Mouse (Mus musculus) neural tube, embryonic 14.5 days (tissue): ENCODE measurements around the gene Lmntd2. TPM values are rescaled to one million over a fixed set of nuclear protein-coding genes. Genes with fewer than 3 reads are reported as not detected.

ENCODE experiments used
- ATAC-seq: fragments of 200-750 bp; cut with Nextera tagmentation; 2 replicates; pipeline ENCODE4 v1.8.0; 2017; ENCODE audit warnings: low read depth, mild to moderate bottlenecking, moderate TSS enrichment, moderate library complexity
- H3K27ac ChIP-seq: fragments of 300-500 bp; sonication (generic); 2 replicates; pipeline ENCODE4 v1.5.1; 2014; ENCODE audit warnings: low read depth, mild to moderate bottlenecking, control low read depth, low read length, moderate library complexity, mixed read lengths
- H3K27me3 ChIP-seq: fragments of 300-500 bp; sonication (generic); 2 replicates; pipeline ENCODE4 v1.6.1; 2014; ENCODE audit warnings: low read length; ENCODE audit not compliant: control insufficient read depth, insufficient read depth
- H3K36me3 ChIP-seq: fragments of 300-500 bp; sonication (generic); 2 replicates; pipeline ENCODE4 v1.6.1; 2014; ENCODE audit warnings: low read length, mixed read lengths; ENCODE audit not compliant: control insufficient read depth, insufficient read depth
- H3K4me1 ChIP-seq: fragments of 300-500 bp; sonication (generic); 2 replicates; pipeline ENCODE4 v1.6.1; 2014; ENCODE audit warnings: low read length; ENCODE audit not compliant: control insufficient read depth, insufficient read depth
- H3K4me2 ChIP-seq: fragments of 300-500 bp; sonication (generic); 2 replicates; pipeline ENCODE4 v1.6.1; 2014; ENCODE audit warnings: mild to moderate bottlenecking, low read depth, low read length, control low read depth
- H3K4me3 ChIP-seq: fragments of 300-500 bp; sonication (generic); 2 replicates; pipeline ENCODE4 v1.5.1; 2014; ENCODE audit warnings: low read depth, low read length, control low read depth, mixed read lengths
- H3K9ac ChIP-seq: fragments of 300-500 bp; sonication (generic); replicated peaks from 2 replicates; pipeline ENCODE4 v1.6.1; 2014; ENCODE audit warnings: low read depth, mild to moderate bottlenecking, control low read depth, low read length, mixed read lengths
- H3K9me3 ChIP-seq: fragments of 300-500 bp; sonication (generic); 2 replicates; pipeline ENCODE4 v1.6.1; 2016; ENCODE audit warnings: low read length; ENCODE audit not compliant: control insufficient read depth
- WGBS: fragments of 180-500 bp; shearing (Covaris S2); extraction: QIAGEN DNeasy Blood & Tissue Kit; methylation state at CpG from one replicate; pipeline ENCODE4 v1.1.7; 2014; 5-methylcytosine and 5-hydroxymethylcytosine counted together
- polyA plus RNA-seq: library from polyadenylated mRNA; unstranded; fragments of >200 nt; fragmentation: Nextera tagmentation; extraction: Ambion mirVana; gene quantifications from 2 replicates; pipeline ENCODE4 v1.2.1, GENCODE M21; 2014

The Lmntd2 gene
- polyA plus RNA-seq, 1 experiment from 2014 or later: 0.21 TPM

DNA sequence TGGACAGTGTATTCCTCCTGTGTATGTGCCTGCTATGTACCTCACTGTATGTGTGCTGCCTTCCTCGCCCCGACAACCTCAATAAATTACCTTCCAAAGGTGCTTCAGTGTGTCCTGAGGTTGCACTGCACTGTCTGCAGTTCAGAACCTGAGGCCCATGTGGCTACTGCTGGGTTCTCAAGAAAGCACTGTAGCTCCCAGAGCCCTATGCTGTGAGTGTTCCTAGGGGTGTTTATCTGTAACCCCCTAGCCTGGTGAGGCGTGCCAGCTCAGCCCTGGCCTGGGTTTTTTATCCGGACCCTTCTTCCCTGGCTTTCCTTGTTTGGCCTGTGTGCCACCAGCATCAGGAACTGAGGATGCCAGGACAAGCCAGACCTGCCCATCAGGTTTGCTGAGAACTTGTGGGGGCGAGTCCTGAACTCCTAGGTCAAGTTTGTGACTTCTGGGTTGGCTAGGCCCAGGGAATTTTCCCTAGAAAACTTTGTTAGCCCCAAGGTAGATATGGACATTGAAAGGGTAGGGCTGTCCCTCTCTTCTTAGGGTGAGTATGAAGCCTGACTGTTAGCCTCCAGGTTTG, 4.8 kb upstream of the Lmntd2 start:
- Histone ChIP-seq H3K4me2 (no peak overlapping the region), H3K4me1 (peaks cover 28% of the 10 kb centered on the region), H3K4me3 (no peak overlapping the region), H3K9me3 (no peaks in the 10 kb centered on the region), H3K36me3 (no peaks in the 10 kb centered on the region), H3K27ac (no peak overlapping the region), H3K27me3 (no peaks in the 10 kb centered on the region), H3K9ac (no peak overlapping the region)
- ATAC-seq: no peak
- WGBS: 94% methylated on average over 5 of the region's 5 CpGs

DNA sequence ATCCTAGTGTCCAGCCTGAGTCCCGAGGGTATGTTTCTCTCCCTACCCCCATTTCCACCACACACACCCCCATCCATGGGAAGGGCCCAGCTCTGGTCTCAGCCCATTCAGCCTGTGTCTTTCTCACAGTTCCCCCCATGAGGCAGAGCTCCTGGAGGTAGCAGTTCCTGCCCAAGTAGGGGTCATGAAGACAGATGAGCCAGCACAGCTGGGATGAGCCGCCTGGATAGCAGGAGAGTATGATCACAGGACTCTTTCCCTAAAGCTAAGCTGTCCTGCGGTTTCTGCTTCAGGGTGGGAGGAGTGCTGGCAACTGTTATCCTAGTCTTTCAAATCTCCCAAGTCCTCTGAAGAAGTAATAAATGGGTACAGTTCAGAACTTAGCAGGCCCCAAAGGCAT, 4.3 kb upstream of the Lmntd2 start:
- no peak overlapping the region for H3K9ac ChIP-seq
- H3K4me1 ChIP-seq: peaks cover 28% of the 10 kb centered on the region
- no peaks in the 10 kb centered on the region for H3K9me3 ChIP-seq
- no peak overlapping the region for H3K4me3 ChIP-seq
- no peaks in the 10 kb centered on the region for H3K36me3 ChIP-seq
- H3K27ac ChIP-seq: no peak overlapping the region
- no peaks in the 10 kb centered on the region for H3K27me3 ChIP-seq
- no peak for ATAC-seq
- 88% methylated on average over 3 of the region's 3 CpGs for WGBS
- H3K4me2 ChIP-seq: no peak overlapping the region

DNA sequence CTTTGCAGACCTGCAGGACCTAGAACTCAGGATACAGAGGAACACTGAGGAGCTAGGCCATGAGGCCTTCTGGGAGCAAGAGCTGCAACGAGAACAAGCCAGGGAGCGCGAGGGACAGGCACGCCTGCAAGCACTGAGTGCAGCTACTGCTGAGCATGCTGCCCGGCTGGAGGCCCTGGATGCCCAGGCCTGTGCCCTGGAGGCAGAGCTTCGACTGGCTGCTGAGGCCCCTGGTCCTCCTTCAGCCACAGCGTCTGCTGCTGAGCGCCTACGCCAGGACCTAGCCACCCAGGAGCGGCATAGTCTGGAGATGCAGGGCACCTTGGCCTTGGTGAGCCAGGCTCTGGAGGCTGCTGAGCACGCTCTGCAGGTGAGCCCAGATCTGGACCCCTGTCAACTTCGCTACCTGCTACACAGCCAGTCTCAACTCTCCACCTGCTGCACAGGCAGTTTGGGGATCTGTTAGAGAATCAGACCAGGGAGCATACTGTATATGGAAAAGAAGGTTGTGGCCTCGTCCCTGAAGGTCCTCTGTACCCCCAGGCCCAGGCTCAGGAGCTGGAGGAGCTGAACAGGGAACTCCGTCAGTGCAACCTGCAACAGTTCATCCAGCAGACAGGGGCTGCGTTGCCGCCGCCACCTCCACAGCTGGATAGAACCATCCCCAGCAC, 3.6 kb upstream of the Lmntd2 start:
- H3K36me3 ChIP-seq: no peaks in the 10 kb centered on the region
- H3K4me3 ChIP-seq: no peak overlapping the region
- no peaks in the 10 kb centered on the region for H3K27me3 ChIP-seq
- H3K4me2 ChIP-seq: no peak overlapping the region
- no peak overlapping the region for H3K9ac ChIP-seq
- no peaks in the 10 kb centered on the region for H3K9me3 ChIP-seq
- no peak overlapping the region for H3K27ac ChIP-seq
- ATAC-seq: no peak
- WGBS: 92% methylated on average over 17 of the region's 17 CpGs
- peaks cover 27% of the 10 kb centered on the region for H3K4me1 ChIP-seq

DNA sequence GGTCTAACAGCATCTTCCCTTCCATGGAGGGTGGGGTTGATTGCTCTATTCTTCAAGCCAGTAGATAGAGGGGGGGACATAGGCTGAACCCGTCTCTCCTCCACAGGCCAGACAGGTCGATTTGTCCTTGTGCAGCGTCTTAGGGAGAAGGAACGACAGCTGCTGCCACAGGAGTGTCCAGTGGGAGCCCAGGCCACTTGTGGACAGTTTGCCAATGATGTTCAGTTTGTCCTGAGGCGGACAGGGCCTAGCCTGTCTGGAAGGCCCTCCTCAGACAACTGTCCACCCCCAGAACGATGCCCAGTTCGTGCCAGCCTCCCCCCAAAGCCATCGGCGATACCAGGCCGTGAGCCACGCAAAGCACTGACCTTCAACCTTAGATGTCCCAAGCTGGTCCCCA, 3.0 kb upstream of the Lmntd2 start:
- Histone ChIP-seq H3K9me3 (no peaks in the 10 kb centered on the region), H3K4me3 (no peak overlapping the region), H3K4me2 (peak overlapping the region; percentile 91), H3K9ac (no peak overlapping the region), H3K4me1 (peaks cover 21% of the 10 kb centered on the region), H3K36me3 (no peaks in the 10 kb centered on the region), H3K27me3 (no peaks in the 10 kb centered on the region), H3K27ac (no peak overlapping the region)
- no peak for ATAC-seq
- WGBS: 90% methylated on average over 11 of the region's 11 CpGs

DNA sequence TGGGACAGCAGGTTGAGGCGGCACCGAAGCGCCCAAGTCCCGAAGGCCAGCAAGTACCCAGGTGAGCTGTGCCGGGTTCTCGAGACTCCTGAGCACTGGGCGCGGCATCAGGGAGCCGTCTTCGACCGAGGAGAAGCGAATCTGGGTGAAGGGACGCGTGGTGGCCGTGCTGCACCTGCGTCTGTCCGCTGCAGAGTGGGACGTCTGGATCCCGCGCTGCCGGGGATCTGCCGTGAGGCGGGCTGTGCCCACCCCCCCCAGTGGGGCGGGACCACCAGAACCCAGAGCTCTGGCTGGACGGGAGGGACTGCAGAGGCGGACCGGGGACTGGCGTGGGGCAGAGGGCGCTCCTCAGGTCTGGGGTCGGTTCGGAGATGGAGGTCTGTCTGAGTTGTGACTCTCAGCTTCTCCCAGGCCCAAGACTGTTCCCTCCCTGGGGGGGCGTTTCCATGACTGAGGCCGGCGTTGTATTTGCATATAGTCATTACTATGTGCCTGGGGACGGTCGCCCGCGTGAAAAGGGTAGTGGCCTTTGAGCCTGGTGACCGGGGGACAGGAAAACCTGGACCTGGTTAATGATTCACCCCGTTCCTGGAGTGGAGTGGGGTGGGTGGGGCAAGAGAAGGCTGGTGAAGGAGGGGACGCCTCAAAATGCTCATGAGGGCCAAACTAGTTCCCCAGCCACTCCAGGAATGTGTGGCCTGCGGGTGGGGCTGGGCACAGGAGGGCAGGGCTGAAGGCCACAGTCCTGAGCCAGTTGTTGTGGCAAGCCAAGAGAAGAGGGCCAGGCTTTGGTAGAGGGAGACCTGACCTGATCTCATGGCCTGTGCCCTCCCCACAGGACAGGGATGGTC, 2.2 kb upstream of the Lmntd2 start:
- peaks cover 17% of the 10 kb centered on the region for H3K4me1 ChIP-seq
- under 1% methylated on average over 41 of the region's 42 CpGs for WGBS
- H3K27me3 ChIP-seq: no peaks in the 10 kb centered on the region
- H3K9me3 ChIP-seq: no peaks in the 10 kb centered on the region
- no peaks in the 10 kb centered on the region for H3K36me3 ChIP-seq
- H3K9ac ChIP-seq: peak overlapping the region; percentile 56
- no peak overlapping the region for H3K27ac ChIP-seq
- H3K4me3 ChIP-seq: peak overlapping the region; percentile 67
- peak overlapping the region; percentile 91 for H3K4me2 ChIP-seq
- peak; percentile 72 for ATAC-seq

DNA sequence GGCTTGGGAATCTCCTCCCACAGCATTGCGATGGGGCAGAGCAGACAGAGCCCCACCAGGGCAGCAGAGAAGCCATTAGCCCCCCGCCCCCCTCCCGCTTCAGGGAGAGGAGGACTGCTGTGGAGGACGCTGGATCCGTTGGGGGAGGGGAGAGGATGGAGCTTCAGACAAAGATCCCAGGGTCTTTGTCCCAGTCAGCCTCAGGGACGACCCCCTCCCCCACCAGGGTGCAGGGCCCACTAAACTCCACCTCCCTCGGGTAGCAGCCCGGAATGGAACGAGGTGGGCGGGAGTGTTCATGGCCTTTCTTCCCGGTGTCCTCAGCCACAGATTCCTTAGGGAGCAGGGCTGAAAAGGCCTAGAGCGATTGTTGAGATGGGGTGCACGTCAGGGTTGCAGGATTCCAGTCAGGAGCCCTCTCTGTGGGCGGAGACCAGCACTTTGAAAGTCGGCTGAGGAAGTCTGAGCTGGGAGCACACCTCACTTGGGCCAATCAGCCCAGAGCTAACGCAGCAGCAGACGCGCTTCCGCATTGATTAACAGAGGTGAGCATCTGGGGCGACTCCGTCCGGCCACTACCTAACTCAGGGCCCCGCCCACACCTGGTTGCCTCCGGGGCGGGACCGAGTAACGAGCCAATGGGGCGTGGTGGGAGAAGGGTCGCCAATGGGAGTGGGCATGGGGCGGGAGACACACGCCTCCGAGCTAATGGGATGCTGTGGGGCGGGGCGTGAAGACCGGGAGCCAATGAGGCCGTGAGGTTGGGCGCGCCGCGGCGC, 1.4 kb upstream of the Lmntd2 start, which contains the start of gene Rassf7:
Rassf7 (plus strand) TSS at position 760 of the 779 bp plus-strand sequence.
- under 1% methylated on average over 38 of the region's 41 CpGs for WGBS
- ATAC-seq: peak; percentile 95

DNA sequence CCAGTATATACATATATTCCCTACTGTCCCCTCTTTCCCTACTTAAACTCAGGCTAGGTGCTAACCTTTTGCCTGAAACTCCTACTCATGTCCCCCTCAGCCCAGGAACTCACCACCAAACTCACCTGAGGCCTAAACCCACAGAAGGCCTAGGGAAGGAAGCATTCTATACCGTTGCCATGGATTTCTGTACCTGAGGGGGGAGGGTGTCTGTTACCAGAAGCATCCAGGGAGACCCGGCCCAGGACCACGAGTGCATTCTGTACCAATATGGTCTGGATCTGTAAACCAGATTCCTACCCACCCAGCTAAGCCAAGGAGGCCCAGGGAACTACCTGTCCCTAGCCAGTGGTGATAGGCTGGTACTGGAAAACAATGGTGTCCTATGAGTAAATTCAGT, 430 bp upstream of the Lmntd2 start:
- peaks cover 14% of the 10 kb centered on the region for H3K4me1 ChIP-seq
- no peak overlapping the region for H3K4me2 ChIP-seq
- no peak overlapping the region for H3K4me3 ChIP-seq
- 82% methylated on average over 3 of the region's 3 CpGs for WGBS
- H3K9ac ChIP-seq: no peak overlapping the region
- H3K27me3 ChIP-seq: no peaks in the 10 kb centered on the region
- ATAC-seq: no peak
- H3K27ac ChIP-seq: no peak overlapping the region
- no peaks in the 10 kb centered on the region for H3K9me3 ChIP-seq
- H3K36me3 ChIP-seq: no peaks in the 10 kb centered on the region

More for the DNA sequence above, 1.4 kb upstream of the Lmntd2 start, which contains the start of gene Rassf7:
- peak within 1 kb of the TSS; percentile 91 for H3K4me2 ChIP-seq
- H3K9me3 ChIP-seq: no peaks in the 10 kb centered on the region
- peaks cover 14% of the 10 kb centered on the region for H3K4me1 ChIP-seq
- H3K27ac ChIP-seq: peak within 1 kb of the TSS; percentile 65
- no peaks in the 10 kb centered on the region for H3K27me3 ChIP-seq
- no peaks in the 10 kb centered on the region for H3K36me3 ChIP-seq
- peak within 1 kb of the TSS; percentile 67 for H3K4me3 ChIP-seq
- peak within 1 kb of the TSS; percentile 56 for H3K9ac ChIP-seq

DNA sequence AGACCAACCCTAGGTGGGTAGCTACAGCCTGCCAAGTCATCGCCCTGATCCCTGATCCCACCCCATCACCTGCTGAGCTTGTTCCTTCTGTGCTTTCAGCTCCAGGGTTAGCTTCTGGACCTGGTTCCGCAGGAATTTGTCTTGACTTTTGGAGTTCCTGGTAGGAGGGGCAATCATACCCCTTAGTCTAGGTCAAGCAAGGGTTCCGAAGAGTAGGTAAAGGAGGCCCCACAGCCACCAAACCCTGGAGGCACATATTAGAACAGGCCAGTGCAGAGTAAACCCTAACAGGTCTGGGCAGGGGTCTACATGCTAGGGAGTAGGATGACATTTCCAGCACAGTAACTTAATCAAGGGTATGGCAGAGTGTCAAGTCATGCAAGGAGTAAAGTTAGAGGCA, 747 bp downstream of the Lmntd2 start:
- no peak overlapping the region for H3K9ac ChIP-seq
- WGBS: 87% methylated on average over 3 of the region's 3 CpGs
- no peak overlapping the region for H3K27ac ChIP-seq
- H3K36me3 ChIP-seq: no peaks in the 10 kb centered on the region
- H3K9me3 ChIP-seq: no peaks in the 10 kb centered on the region
- H3K4me2 ChIP-seq: no peak overlapping the region
- no peaks in the 10 kb centered on the region for H3K27me3 ChIP-seq
- H3K4me1 ChIP-seq: peaks cover 14% of the 10 kb centered on the region
- ATAC-seq: no peak
- no peak overlapping the region for H3K4me3 ChIP-seq
